Mouse (Mus musculus): ENCODE measurements around the gene Tmie. TPM values are rescaled to one million over a fixed set of nuclear protein-coding genes. Genes with fewer than 3 reads are reported as not detected.
A peak's percentile ranks its signal among the peaks of the same experiment; 100 is the strongest.

Gene Tmie
- polyA plus RNA-seq, 1 experiment = 0.02 TPM

DNA sequence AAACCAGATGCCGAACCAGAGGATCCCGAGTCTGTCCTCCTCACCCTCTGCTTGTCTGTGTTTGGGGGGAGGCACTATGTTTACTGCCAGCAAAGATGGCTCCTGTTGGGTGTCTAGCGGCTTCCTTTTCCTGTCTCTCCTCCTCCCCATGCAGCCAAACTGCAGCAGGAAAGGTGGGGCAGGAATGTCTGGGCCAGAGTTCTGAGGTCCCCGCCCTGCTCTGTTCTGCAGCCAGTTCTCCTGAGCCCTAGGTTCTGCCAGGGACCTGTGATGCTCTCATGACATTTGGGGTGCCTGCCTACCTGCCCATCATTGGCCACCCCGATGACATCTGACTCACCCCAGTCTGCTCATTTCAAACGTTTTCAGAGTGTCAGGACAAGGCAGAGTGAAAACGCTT is 2.0 kb upstream of the Tmie start:
- peaks cover 12% of the 10 kb centered on the region for H3K27me3 ChIP-seq (ENCODE audit: control insufficient read depth, insufficient read depth, insufficient read length)
- no peak overlapping the region for H3K4me3 ChIP-seq
- no peaks in the 10 kb centered on the region for H3K79me2 ChIP-seq (ENCODE audit: control insufficient read depth, insufficient read depth)
- H3K36me3 ChIP-seq (ENCODE audit: control insufficient read depth, insufficient read depth) = no peaks in the 10 kb centered on the region
- H3ac ChIP-seq (ENCODE audit: control insufficient read depth, insufficient read length) = no peak overlapping the region
- no peak overlapping the region for H3K4me2 ChIP-seq (ENCODE audit: low read depth)
- no peak for TF ChIP-seq E2F4 (IDR thresholded peaks at IDR 0.05; ENCODE audit: insufficient read depth)
- no peak for TF ChIP-seq POLR2A (IDR thresholded peaks at IDR 0.05; ENCODE audit: insufficient read length, low read depth)
- TF ChIP-seq SRF (IDR thresholded peaks at IDR 0.05; ENCODE audit: control insufficient read depth, insufficient read length, low read depth) = no peak
- no peak for TF ChIP-seq MYOG (IDR thresholded peaks at IDR 0.05; ENCODE audit: control insufficient read depth in 1 of 3, insufficient read depth in 1 of 3, insufficient read length in 2 of 3, low read depth in 2 of 3)
- no peak for TF ChIP-seq POLR2AphosphoS2 (IDR thresholded peaks at IDR 0.05; ENCODE audit: insufficient read length, low read depth)

GRCm38 (mm10) chr9:110880772-110881171 is 859 bp upstream of the Tmie start:
- no peaks in the 10 kb centered on the region for H3K79me2 ChIP-seq (ENCODE audit: control insufficient read depth, insufficient read depth)
- no peak overlapping the region for H3ac ChIP-seq (ENCODE audit: control insufficient read depth, insufficient read length)
- peaks cover 12% of the 10 kb centered on the region for H3K27me3 ChIP-seq (ENCODE audit: control insufficient read depth, insufficient read depth, insufficient read length)
- TF ChIP-seq POLR2AphosphoS2 (IDR thresholded peaks at IDR 0.05; ENCODE audit: insufficient read length, low read depth) (no peak), MAX (IDR thresholded peaks at IDR 0.05; ENCODE audit: low read depth) (no peak), E2F4 (IDR thresholded peaks at IDR 0.05; ENCODE audit: insufficient read depth) (no peak), MYOG (IDR thresholded peaks at IDR 0.05; ENCODE audit: control insufficient read depth in 1 of 3, insufficient read depth in 1 of 3, insufficient read length in 2 of 3, low read depth in 2 of 3) (no peak), USF1 (IDR thresholded peaks at IDR 0.05; ENCODE audit: low read depth) (no peak), SRF (IDR thresholded peaks at IDR 0.05; ENCODE audit: control insufficient read depth, insufficient read length, low read depth) (no peak), TCF3 (IDR thresholded peaks at IDR 0.05; ENCODE audit: insufficient read length, low read depth) (no peak), POLR2A (IDR thresholded peaks at IDR 0.05; ENCODE audit: insufficient read length, low read depth) (no peak), MYOD1 (IDR thresholded peaks at IDR 0.05; ENCODE audit: control insufficient read depth in 1 of 3, insufficient read length in 2 of 3, low read depth in 2 of 3) (no peak), TCF12 (IDR thresholded peaks at IDR 0.05; ENCODE audit: insufficient read depth, poor library complexity, severe bottlenecking) (no peak), CEBPB (IDR thresholded peaks at IDR 0.05; ENCODE audit: insufficient read depth, poor library complexity, severe bottlenecking) (no peak), REST (IDR thresholded peaks at IDR 0.05; ENCODE audit: insufficient read depth, insufficient read length) (no peak)
- no peak overlapping the region for H3K4me3 ChIP-seq
- H3K36me3 ChIP-seq (ENCODE audit: control insufficient read depth, insufficient read depth) = no peaks in the 10 kb centered on the region
- H3K4me2 ChIP-seq (ENCODE audit: low read depth) = peak overlapping the region; percentile 77

- H3K36me3 ChIP-seq (ENCODE audit: control insufficient read depth, insufficient read depth) = no peaks in the 10 kb centered on the region
- H3K4me3 ChIP-seq = no peak within 1 kb of the TSS
- peaks cover 12% of the 10 kb centered on the region for H3K27me3 ChIP-seq (ENCODE audit: control insufficient read depth, insufficient read depth, insufficient read length)
- no peak for TF ChIP-seq POLR2AphosphoS2 (IDR thresholded peaks at IDR 0.05; ENCODE audit: insufficient read length, low read depth)
- no peak for TF ChIP-seq MYOD1 (IDR thresholded peaks at IDR 0.05; ENCODE audit: control insufficient read depth in 1 of 3, insufficient read length in 2 of 3, low read depth in 2 of 3)
- TF ChIP-seq POLR2A (IDR thresholded peaks at IDR 0.05; ENCODE audit: insufficient read length, low read depth) = no peak
- TF ChIP-seq REST (IDR thresholded peaks at IDR 0.05; ENCODE audit: insufficient read depth, insufficient read length) = no peak
- TF ChIP-seq CEBPB (IDR thresholded peaks at IDR 0.05; ENCODE audit: insufficient read depth, poor library complexity, severe bottlenecking) = no peak
- TF ChIP-seq TCF12 (IDR thresholded peaks at IDR 0.05; ENCODE audit: insufficient read depth, poor library complexity, severe bottlenecking) = no peak
- no peak for TF ChIP-seq TCF3 (IDR thresholded peaks at IDR 0.05; ENCODE audit: insufficient read length, low read depth)
- TF ChIP-seq SRF (IDR thresholded peaks at IDR 0.05; ENCODE audit: control insufficient read depth, insufficient read length, low read depth) = no peak
- TF ChIP-seq MYOG (IDR thresholded peaks at IDR 0.05; ENCODE audit: control insufficient read depth in 1 of 3, insufficient read depth in 1 of 3, insufficient read length in 2 of 3, low read depth in 2 of 3) = no peak
- no peak for TF ChIP-seq MAX (IDR thresholded peaks at IDR 0.05; ENCODE audit: low read depth)
- TF ChIP-seq E2F4 (IDR thresholded peaks at IDR 0.05; ENCODE audit: insufficient read depth) = no peak
- no peak for TF ChIP-seq USF1 (IDR thresholded peaks at IDR 0.05; ENCODE audit: low read depth)
- H3K79me2 ChIP-seq (ENCODE audit: control insufficient read depth, insufficient read depth) = no peaks in the 10 kb centered on the region
- no peak within 1 kb of the TSS for H3ac ChIP-seq (ENCODE audit: control insufficient read depth, insufficient read length)
- H3K4me2 ChIP-seq (ENCODE audit: low read depth) = peak within 1 kb of the TSS; percentile 77
These were observed 557 bp downstream of the Tmie start, which contains the start of gene Als2cl for GRCm38 (mm10) chr9:110879191-110879920. TSS of gene Als2cl (plus strand) at chr9:110879870.

GRCm38 (mm10) chr9:110877888-110878287 is 2.0 kb downstream of the Tmie start:
- no peak overlapping the region for H3K4me3 ChIP-seq
- H3K27me3 ChIP-seq (ENCODE audit: control insufficient read depth, insufficient read depth, insufficient read length) = peaks cover 20% of the 10 kb centered on the region
- H3K79me2 ChIP-seq (ENCODE audit: control insufficient read depth, insufficient read depth) = no peaks in the 10 kb centered on the region
- no peaks in the 10 kb centered on the region for H3K36me3 ChIP-seq (ENCODE audit: control insufficient read depth, insufficient read depth)
- no peak overlapping the region for H3ac ChIP-seq (ENCODE audit: control insufficient read depth, insufficient read length)
- H3K4me2 ChIP-seq (ENCODE audit: low read depth) = no peak overlapping the region
- TF ChIP-seq MYOG (IDR thresholded peaks at IDR 0.05; ENCODE audit: control insufficient read depth in 1 of 3, insufficient read depth in 1 of 3, insufficient read length in 2 of 3, low read depth in 2 of 3) (peak in 2 of 3 experiments; percentile 6 to 64), MYOD1 (IDR thresholded peaks at IDR 0.05; ENCODE audit: control insufficient read depth in 1 of 3, insufficient read length in 2 of 3, low read depth in 2 of 3) (peak in 1 of 3 experiments; percentile 67), MAX (IDR thresholded peaks at IDR 0.05; ENCODE audit: low read depth) (no peak)

GRCm38 (mm10) chr9:110877353-110877752 is 2.6 kb downstream of the Tmie start:
- TF ChIP-seq E2F4 (IDR thresholded peaks at IDR 0.05; ENCODE audit: insufficient read depth) = no peak
- no peak for TF ChIP-seq TCF3 (IDR thresholded peaks at IDR 0.05; ENCODE audit: insufficient read length, low read depth)
- TF ChIP-seq REST (IDR thresholded peaks at IDR 0.05; ENCODE audit: insufficient read depth, insufficient read length) = no peak
- no peak for TF ChIP-seq MYOG (IDR thresholded peaks at IDR 0.05; ENCODE audit: control insufficient read depth in 1 of 3, insufficient read depth in 1 of 3, insufficient read length in 2 of 3, low read depth in 2 of 3)
- no peak overlapping the region for H3ac ChIP-seq (ENCODE audit: control insufficient read depth, insufficient read length)
- no peak overlapping the region for H3K4me3 ChIP-seq
- H3K36me3 ChIP-seq (ENCODE audit: control insufficient read depth, insufficient read depth) = no peaks in the 10 kb centered on the region
- no peak overlapping the region for H3K4me2 ChIP-seq (ENCODE audit: low read depth)
- no peaks in the 10 kb centered on the region for H3K79me2 ChIP-seq (ENCODE audit: control insufficient read depth, insufficient read depth)
- H3K27me3 ChIP-seq (ENCODE audit: control insufficient read depth, insufficient read depth, insufficient read length) = peaks cover 22% of the 10 kb centered on the region
